Mouse (Mus musculus): ENCODE measurements at regions not wholly inside any gene's neighbourhood (a gene's known extent, or its start where the extent isn't known, plus 50 kb on each side); places are given as distances from the start of the nearest gene placed in this dataset.
"Not testable (repeated sequence)": the region's sequence is repeated elsewhere in the genome, so short reads cannot be mapped to it uniquely, and the experiment has no call there.

DNA sequence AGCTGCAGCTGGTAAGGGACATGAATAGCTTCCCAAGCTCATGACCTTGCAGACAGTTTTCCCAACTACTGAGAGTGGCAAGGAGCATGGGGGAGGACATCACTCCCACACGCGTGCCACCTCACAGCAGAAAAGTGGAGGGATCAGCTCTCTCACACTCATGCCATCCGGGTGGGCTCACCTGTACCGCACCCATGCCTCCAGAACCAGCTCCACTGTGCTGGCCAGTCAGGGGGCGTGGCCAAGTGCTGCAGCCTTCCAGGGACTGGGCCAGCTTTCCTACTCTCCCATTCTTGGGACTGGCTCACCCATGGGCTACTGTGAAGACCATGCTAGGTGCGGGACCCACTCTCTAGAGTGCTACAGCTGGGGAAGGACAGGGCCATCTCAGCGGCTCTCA is 88.4 kb upstream of the Klf13 start:
- DNase-seq = no peak

DNA sequence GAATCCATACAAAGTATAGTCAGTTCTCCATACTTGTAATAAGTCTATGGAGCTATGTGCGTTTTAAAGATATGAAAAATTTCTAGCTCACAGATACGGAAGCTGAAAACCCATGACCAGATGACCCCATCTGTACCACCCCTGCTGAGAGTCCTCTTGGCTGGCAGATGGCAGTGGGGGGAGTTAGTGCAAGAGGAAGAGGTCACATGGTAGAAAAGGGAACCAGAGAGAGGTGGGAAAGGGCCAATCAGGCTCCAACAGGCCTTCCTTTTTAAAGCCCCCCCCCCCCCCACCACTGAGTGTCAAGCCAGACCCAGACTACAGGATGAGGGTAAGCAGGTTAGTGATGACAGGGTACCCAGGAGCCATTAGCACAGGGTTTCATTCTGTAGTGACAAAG is 86.4 kb upstream of the Klf13 start:
- DNase-seq = no peak

DNA sequence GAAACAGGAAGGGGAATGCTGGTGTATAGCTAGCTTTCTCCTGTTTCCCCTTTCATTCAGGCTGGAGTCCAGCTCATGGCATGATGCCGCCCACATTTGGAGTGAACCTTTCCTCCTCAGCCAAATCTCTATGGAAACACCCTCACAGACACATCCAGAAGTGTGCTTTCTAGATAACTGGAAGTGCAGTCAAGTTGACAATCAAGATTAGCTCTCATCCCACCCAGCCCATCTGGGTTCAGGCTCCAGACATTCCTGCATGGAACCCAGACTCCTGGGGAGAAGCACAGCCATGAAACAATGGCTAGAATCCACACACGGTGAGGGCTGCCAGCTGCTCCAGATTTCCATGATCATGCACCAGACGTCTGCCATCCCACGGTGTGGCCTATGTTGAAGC is 85.5 kb upstream of the Klf13 start:
- peak; percentile 38 for DNase-seq

DNA sequence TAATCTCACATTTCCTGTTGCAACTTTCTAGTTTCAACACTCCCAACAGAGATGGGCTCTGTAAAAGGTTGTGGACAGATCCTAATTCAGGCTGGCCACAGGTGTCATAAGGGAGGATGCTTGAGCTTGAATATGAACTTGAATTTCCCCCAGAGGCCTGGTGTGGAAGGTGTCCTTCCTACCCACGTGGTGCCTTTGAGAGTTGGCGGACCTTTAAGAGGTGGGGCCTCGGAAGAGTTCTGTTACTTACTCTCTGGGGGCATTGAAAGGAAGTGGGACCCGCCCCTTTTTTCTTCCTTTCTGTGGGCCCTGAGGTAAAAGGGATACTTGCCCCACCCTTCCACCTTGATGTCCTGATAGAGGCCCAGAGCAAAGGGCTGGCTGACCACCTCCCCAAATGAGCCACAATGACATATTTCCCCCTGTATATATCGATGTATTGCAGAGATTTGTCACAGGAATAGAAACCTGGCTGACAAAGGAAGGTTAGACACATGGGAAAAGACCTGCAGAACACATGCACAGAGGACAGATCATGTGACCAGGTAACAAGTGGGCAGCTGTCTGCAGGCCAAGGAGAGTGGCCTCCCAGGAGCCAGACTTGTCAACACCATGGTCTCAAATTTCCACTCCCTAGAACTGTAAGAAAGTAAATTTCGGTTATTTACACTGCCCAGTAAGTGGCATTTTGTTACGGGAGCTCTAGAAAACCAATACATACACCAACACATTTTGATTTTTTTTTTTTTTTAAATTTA is 84.2 kb upstream of the Klf13 start:
- DNase-seq = no peak

DNA sequence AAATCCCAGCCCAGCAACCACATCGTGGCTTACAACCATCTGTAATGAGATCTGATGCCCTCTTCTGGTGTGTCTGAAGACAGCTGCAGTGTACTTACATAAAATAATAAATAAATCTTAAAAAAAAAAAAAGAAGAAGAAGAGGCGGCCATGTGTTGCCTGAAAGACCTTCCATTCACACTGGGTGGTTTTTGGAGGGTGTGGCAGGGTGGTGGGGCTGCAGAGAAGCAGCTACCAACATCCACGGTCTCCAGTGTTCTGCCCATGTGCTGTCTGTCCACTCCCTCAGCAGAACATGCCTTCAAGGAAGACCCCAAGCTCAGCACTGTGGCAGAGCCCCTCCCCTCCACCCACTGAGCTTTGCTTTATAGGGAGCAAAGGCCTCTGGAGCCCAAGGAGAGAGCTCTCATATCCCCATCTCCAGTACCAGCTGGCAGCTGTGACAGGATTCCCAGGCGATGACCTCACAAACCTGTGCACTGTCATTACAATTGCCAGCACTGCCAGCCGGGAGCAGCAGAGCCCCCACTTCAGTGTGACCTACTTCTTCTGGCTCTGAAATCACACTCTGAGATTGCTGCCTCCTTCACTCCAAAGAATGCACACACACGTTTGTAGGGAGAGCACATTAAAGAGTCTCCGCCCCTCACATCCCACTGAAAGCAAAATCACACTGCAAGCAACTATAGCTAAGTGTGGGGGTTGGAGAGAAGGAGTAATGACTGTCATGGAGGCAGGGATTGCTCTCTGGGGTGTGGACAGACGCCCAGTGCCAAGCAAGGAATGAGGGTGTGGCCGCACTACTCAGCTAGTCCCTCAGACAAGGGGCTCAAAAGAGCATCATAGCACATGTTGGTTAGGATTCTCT is 82.8 kb upstream of the Klf13 start:
- peak; percentile 61 for DNase-seq

DNA sequence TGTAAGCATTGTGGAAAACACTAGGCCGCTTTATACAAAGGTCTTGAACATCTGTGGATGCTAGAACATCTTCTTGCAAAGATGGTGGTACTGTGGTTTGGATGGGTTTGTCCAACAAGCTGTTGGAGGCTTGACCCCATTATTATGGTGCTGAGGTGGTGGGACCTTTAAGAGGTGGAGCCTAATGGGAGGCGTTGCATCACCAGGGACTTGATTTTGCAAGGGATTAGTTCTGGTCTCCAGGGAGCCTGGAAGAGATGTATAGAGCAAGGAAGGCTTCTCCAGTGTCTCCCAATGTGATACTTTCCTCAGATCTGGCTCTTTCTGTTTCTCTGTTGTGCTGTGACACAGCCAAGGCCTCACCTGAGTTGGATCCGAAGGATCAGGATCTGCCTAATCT is 79.4 kb upstream of the Klf13 start:
- DNase-seq = no peak

DNA sequence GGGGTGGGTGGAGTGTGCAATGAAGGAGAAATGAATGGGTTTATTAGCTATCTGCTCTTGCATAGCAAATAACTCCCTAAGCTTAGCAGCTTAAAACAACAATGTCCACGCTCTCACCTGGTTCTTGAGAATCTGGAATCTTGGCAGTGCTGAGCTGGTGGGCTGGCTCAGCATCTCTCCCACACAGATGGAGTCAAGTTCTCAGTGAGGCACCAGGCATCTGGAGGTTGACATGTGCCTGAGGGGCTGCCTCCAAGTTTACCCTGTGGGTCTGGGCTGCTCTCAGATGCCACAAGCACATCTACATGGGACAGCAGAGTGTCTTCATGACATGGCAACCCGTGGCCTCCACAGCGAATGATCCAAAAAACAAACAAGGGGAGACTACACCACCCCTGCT is 78.2 kb upstream of the Klf13 start:
- no peak for DNase-seq

DNA sequence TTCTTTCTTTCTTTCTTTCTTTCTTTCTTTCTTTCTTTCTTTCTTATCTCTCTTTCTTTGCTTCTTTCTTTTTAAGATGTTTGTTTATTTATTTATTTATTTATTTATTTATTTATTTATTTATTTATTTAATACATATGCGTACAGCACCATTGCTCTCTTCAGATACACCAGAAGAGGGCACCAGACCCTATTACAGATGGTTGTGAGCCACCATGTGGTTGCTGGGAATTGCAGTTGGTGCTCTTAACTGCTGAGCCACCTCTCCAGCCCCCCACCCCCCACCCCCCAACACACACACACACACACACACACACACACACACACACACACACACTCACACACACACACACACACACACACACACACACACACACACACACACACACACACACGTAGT is 76.4 kb upstream of the Klf13 start:
- DNase-seq = not testable (repeated sequence)

DNA sequence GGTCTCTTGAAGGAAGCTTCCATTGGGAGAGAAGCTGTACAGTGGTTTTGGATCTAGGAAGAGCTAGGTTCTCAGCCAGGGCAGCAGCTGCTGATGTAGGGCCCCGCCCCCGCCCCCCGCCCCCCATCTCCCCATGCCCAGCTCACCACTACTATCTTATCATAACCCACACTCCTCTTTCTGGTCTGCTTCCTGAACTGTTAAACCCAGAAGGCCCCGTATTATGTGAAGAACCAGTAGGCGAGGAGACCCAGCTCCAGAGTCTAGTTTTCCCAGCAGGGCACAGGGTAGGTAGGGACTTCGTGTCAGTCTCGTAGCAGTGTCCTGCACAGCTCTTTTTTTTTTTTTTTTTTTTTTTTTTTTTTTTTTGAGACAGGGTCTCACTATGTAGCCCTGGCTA is 75.5 kb upstream of the Klf13 start:
- DNase-seq = no peak

DNA sequence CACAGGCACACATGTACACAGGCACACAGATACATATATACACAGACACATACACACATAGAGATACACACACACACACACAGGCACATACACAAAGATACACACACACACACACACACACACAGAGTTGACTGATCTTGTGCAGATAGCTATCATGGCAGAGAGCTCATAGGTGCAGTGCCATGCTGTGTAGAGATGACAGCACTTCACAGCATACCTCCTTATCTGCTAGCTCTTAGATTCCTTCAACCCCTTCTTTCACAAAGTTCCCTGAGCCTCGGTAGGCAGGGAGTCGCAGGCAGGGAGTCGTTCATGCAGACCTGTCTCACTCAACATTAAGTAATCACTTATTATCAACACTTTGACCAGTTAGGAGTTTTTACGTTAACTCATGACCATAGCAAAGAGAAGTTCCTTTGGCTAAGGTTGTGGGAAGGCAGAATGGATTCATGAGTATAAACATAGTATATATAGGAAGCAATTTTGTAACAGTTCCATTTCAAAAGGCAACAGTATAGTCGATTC is 74.4 kb upstream of the Klf13 start:
- DNase-seq = no peak

DNA sequence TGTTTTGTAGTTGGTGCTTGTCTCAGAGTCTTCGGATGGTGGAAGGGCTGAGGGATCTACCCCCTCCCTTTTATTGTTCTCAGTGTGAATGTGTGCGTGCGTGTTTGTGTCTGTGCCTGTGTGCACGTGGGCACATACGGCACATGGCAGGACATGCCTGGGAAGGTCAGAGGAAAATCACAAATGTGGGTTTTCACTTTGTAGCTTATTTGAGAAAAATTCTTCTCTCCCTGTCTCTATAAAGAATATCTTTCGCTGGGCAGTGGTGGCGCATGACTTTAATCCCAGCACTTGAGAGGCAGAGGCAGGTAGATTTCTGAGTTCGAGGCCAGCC is 73.5 kb upstream of the Klf13 start:
- no peak for DNase-seq

DNA sequence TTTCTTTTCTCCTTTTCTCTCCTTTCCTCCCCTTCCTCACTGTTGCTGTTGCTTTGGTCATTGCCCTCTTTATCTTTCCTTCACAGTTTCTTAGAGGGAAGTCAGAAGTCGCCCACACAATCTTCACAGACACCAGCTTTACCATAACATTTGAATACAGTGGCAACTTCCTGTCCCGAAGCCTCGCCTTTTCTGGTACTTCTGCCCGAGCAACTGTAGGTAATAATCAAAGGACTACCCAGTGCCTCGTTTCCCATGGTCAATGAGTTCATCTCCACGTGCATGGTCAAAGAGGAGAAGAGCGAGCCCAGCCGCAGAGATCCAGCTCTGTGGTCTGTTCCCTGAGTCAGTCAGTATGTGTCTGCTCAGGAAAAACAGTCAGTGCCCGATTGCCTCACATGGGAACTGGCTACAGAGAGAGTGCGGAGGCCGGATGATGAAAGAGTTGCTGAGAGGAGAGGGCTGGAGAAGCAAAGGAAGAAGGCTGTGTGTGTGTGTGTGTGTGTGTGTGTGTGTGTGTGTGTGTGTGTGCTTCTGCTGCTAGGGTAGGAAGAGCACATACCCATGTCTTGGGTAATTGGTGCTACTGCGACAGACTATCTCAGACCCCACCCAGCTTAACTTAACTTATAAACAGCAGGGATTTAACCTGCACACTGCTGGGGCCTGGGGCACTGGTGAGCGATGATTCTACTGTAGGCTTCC is 73.0 kb upstream of the Klf13 start:
- no peak for DNase-seq

DNA sequence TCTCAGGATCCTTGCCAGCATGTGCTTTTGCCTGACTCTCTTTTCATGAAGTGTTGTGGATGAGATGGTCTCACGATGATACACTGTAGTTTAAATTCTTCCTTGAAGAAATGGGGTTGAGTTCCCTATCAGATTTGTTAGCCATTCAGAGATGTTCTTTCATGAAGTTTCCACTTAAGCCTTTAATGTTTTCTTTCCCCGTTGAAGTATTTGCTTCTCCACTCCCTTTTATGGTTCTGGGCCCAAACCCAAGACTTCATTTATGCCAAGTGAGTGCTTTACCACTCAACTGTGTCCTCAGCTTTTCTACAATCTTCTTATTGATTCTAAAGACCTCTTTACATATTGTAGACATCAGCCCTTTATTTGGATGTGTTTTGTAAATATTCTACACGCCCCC is 71.9 kb upstream of the Klf13 start:
- DNase-seq = no peak

DNA sequence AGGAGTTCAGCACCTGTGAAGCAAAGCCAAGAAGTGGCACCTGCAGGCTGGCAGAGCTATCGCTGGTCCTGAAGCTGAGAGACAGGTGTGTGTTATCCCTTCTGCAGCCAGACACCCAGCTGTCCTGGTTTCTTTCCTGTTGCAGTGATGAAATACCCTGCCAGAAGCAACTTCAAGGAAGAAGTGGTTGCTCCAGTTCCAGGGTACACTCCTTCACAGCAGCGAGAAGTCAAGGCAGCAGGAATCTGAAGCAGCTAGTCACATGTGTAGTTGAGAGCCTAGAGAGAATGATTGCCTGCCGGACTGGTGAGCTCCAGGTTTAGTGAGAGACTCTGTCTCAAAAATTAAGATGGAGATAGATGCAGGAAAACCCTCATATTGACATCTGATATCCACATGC is 69.1 kb upstream of the Klf13 start:
- DNase-seq = no peak

DNA sequence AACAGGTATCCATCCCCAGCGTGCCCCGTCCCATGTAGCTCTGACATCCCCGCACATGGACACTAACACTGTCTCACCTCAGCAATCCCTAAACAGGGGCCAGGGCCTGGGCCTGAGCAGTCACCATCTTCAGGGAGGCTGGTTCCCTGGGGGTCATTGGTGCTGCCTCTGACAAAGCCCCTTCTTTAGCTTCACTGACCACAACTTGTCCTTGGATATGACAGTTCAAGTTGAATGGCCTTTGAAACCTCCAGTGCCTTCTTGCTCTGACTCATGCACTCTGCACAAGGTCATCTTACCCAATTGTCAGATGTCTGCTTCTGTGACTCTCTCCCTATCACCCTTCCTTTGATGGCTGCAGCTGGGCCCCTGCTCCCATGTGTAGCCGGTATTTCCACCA is 68.2 kb upstream of the Klf13 start:
- DNase-seq = no peak

DNA sequence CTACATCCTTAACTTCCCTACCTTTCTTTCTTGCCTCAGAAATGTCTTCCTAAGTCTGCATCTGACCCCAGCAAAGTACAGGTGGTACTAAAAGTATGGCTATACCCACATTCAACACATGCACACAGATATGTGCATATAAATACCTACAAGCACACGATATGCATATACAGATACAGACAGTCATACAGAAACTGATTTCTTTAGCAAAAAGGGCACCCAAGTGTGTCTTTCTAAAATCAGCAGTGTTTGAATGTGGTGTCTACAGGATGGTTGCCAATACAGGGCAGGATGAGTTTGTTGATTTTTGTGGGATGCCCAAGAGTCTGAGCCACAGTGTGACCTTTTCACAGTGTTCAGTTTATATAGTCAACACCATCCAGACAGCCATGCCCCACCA is 67.0 kb upstream of the Klf13 start:
- no peak for DNase-seq

DNA sequence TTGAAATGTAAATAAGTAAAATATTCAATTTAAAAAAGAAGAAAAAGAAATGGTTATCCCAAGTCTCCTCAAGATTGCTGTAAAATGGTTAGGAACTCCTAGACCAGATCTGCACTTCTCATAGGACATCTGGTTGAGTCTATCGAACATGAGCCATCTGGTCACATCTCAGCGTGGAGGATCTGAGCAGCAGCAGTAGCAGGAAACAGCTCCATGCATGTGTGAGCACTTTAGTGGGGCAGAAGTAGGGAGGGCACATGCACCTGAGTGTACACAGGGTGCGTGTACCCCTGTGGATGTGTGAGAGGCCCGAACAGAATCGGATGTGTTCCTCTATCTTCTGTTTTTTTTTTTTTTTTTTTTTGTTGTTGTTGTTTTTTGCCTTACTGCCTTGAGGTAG is 65.2 kb upstream of the Klf13 start:
- no peak for DNase-seq

DNA sequence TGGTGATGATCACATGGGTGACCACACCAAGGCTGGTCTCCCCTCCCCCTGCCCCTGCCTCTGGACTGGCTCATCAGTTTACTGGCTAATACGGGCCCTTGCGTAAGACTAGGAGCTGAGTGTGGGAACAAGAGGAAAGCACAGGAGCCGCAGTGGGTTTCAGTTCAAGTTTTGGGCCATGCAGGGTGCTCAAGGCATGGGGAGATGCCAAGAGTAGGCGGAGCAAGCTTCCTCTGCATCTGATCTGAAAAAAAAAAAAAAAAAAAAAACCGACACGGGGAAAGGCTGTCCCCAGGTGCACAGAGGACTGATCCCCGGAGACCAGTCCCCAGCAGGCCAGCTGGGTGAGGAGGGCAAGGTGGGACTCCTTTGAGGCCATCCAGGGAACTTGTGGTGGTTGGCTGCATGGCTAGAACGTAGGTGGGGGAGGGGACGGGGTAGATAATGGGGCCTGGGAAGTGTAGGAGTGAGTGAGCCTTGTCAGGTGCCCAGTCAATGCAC is 62.9 kb upstream of the Klf13 start:
- DNase-seq = no peak

DNA sequence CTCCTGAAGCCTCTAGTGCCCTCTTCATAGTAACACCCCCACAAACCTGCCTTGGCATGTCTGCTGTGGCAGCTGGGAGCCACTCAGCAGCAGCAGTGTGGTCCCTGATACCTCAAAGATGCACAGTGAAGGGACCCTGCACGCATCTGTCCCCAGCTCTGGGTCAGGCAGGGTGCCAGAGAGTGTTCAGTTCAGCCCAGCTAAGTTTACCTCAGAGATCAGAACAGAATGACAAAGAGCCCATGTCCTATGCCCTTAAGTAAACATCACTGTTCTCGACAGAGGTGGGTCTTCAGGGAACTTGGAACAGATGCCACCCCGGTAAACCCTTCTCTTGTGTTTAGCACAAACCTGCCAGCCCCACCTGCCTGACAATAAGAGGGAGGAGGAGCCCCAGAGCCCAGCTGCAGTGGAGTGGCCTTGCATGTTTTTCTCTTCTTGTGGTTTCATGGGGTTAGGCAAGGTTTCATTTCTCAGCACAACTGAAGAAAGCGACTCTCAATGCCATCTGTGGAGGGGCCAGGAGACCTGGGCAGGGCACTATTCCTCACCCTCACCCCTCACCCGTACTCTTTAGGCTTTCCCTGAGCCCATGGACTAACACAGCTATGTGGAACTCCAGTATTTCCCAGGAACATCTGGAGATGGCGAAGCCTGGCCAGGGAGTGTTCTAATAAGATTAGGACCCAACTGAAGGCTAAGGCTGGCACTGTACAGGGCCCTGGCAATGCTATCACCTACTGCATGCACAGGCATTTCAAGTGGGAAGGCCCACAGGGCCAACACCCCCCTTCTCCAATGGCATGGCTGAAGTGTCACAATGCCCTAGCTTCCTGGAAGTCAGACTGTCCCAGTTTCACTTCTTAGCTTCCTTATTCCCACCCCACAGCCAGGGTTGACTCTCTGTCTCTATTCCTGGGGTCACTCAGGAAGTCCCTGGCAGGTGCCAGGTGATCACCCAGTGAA is 60.6 kb upstream of the Klf13 start:
- no peak for DNase-seq

DNA sequence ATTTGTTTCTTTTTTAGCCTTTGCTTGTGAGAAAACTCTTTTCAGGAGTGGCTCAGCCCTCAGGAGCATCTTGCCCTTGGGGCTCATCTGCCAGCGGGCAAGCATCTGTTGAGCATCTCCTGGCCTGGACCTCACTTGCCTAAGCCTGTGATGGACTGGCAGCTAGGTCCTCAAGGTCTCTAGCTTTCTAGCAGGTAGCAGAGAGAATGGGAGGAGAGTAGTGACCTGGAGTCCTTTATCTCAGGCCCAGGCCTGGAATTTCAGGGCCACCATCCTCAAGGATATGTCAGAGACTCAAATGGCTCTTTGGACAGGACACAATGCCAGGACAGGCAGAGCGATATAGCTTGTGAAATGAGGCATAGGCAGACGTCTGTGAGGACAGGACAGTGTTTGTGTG is 59.3 kb upstream of the Klf13 start:
- no peak for DNase-seq

DNA sequence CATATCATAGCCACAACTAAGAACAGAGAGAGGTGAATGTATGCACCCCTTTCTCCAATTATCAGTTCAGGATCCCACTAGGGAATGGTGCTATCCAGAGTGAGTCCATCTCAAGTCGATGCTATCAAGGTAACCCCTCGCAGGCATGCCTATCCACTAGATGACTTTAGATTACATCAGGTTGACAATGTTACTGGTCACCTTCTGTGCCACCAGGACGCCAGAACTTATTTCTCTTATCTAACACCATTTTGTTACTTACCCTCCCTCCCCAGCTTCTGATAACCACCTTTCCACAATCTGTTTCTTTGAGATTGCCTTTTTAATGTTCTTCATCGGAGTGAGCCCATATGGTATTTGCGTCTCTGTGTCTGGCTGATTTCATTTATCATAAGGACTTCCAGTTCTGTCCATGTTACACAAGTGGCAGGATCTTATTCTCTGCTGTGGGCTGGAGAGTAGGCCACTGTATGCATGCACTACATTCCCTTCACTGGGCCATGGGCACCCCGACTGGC is 57.9 kb upstream of the Klf13 start:
- no peak for DNase-seq
